In the genomic region with DNA sequence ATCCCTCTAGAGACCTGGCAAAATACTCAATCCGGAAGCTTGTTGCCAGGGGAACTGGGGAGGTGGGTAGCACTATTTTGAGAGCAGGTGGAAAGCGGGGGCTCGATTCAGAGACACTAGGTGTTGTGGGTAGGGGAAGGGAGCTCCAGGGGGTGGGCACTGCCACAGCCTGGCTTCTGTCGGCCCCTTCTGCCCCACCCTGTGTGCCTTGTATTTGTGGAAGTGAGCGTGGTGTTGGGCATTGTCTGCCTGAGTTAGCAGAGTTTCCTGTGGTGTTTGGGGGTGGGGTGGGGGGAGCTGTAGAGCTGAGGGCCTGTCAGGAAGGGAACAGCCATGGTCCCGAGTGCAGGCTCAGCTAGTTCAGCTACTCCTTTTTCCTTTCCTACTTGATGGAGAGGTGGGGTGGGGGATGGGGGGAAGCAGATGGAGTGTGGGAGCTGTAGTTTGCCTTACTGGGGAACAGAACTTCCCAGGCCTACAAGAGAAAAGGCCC, we compare ENCODE assay signal across 8 mouse cellular contexts. TPM values are rescaled to one million over a fixed set of nuclear protein-coding genes. Genes with fewer than 3 reads are reported as not detected.
DNase-seq lines count a peak whose midpoint lies in the region; ATAC-seq and TF ChIP-seq lines count a peak whose summit lies in the region.

No protein-coding gene starts in this region.

- no peak for DNase-seq in frontal cortex, postnatal 14 days (ENCODE audit: low spot score in 2 of 2)
- no peak for DNase-seq in ES-E14 (ENCODE audit: low read depth, low spot score)
- DNase-seq in heart, postnatal 25 days (ENCODE audit: low spot score): peak; percentile 40
- peak; percentile 59 for DNase-seq in lung, postnatal 0 days (ENCODE audit: low spot score)
- DNase-seq in spleen, postnatal 36 days (ENCODE audit: low spot score in 2 of 2): no peak
- DNase-seq in thymus, adult 18-20 months: no peak
- DNase-seq in midbrain, embryonic 10.5 days (ENCODE audit: low spot score): no peak

- intact Hi-C loops in heart, postnatal 25 days (cut with DNase I): no loop called here

- peak; percentile 23 for ATAC-seq in frontal cortex, adult (ENCODE audit: low TSS enrichment)
- ATAC-seq in lung, postnatal 0 days: peak; percentile 76

- peaks cover 67% of the 10 kb centered on the region for H3K36me3 ChIP-seq in ES-E14 (ENCODE audit: control insufficient read depth, insufficient read depth, low read length, poor library complexity, severe bottlenecking)
- peaks cover 51% of the 10 kb centered on the region for H3K36me3 ChIP-seq in lung, postnatal 0 days (ENCODE audit: insufficient read depth, low read length)
- peaks cover 96% of the 10 kb centered on the region for H3K36me3 ChIP-seq in midbrain, embryonic 10.5 days

- in situ Hi-C loops in ES-E14 (cut with MboI; ENCODE audit: low sequenced_read_pairs in 2 of 2, unreplicated experiment in 2 of 2): no loop called here

- H3K9me3 ChIP-seq in ES-E14 (ENCODE audit: control insufficient read depth, insufficient read depth, low read depth, low read length): no peaks in the 10 kb centered on the region
- no peaks in the 10 kb centered on the region for H3K9me3 ChIP-seq in lung, postnatal 0 days (ENCODE audit: low read length)
- H3K9me3 ChIP-seq in midbrain, embryonic 10.5 days (replicated peaks): no peaks in the 10 kb centered on the region

- peak overlapping the region; percentile 16 for H3K27ac ChIP-seq in ES-E14 (ENCODE audit: insufficient read depth, low read depth, low read length, poor library complexity, severe bottlenecking)
- peak overlapping the region; percentile 74 for H3K27ac ChIP-seq in lung, postnatal 0 days (ENCODE audit: low read length)
- H3K27ac ChIP-seq in midbrain, embryonic 10.5 days (replicated peaks): no peak overlapping the region

- no peak overlapping the region for H3K4me3 ChIP-seq in ES-E14 (ENCODE audit: insufficient read depth in 1 of 2, low read depth in 1 of 2, low read length in 2 of 2, poor library complexity in 1 of 2, severe bottlenecking in 1 of 2)
- no peak overlapping the region for H3K4me3 ChIP-seq in lung, postnatal 0 days (ENCODE audit: low read depth, low read length)
- H3K4me3 ChIP-seq in midbrain, embryonic 10.5 days: no peak overlapping the region

- no peak for TF ChIP-seq CTCF in lung, postnatal 0 days (IDR thresholded peaks at IDR 0.05)

- H3K4me1 ChIP-seq in ES-E14 (ENCODE audit: control insufficient read depth in 2 of 2, insufficient read depth in 2 of 2, low read length in 2 of 2, poor library complexity in 1 of 2): peaks cover 4 to 39% of the 10 kb centered on the region in 2 experiments; a peak in 3 of 4 replicates
- peaks cover 23% of the 10 kb centered on the region; the same call in 1 of the 2 replicates for H3K4me1 ChIP-seq in lung, postnatal 0 days (ENCODE audit: insufficient read depth, low read depth, low read length)
- H3K4me1 ChIP-seq in midbrain, embryonic 10.5 days: peaks cover 44% of the 10 kb centered on the region

- WGBS in lung, postnatal 0 days: 43% methylated on average over 5 of the region's 6 CpGs
- WGBS in midbrain, embryonic 10.5 days: 66% methylated on average over 6 of the region's 6 CpGs

- H3K9ac ChIP-seq in ES-E14 (ENCODE audit: insufficient read depth, low read depth, low read length, poor library complexity, severe bottlenecking): no peak overlapping the region
- no peak overlapping the region for H3K9ac ChIP-seq in lung, postnatal 0 days (replicated peaks; ENCODE audit: low read depth)

- peak; percentile 72 for TF ChIP-seq EP300 in lung, postnatal 0 days (IDR thresholded peaks at IDR 0.05)

- no peaks in the 10 kb centered on the region for H3K27me3 ChIP-seq in lung, postnatal 0 days (replicated peaks; ENCODE audit: insufficient read depth, low read length)
- no peaks in the 10 kb centered on the region for H3K27me3 ChIP-seq in midbrain, embryonic 10.5 days (ENCODE audit: low read depth, poor library complexity, severe bottlenecking)

- no peak overlapping the region for H3K4me2 ChIP-seq in lung, postnatal 0 days (replicated peaks; ENCODE audit: low read depth, low read length)

TF ChIP-seq in ES-E14, 5 proteins besides CTCF, POLR2A, EP300 and RAD21:
- TF ChIP-seq ZNF384 (IDR thresholded peaks at IDR 0.05; ENCODE audit: low read depth, low read length): no peak
- TF ChIP-seq HCFC1 (IDR thresholded peaks at IDR 0.05; ENCODE audit: borderline replicate concordance, insufficient read depth, low read length): no peak
- TF ChIP-seq ZC3H11A (IDR thresholded peaks at IDR 0.05; ENCODE audit: borderline replicate concordance, low read depth, low read length): no peak
- TF ChIP-seq CHD2 (IDR thresholded peaks at IDR 0.05; ENCODE audit: low read depth, low read length): no peak
- no peak for TF ChIP-seq MAFK (IDR thresholded peaks at IDR 0.05; ENCODE audit: insufficient read depth, low read depth, low read length)

RNA-seq across cellular contexts. Expression of gene Rxfp4, which starts 22.0 kb away (rescaled TPM):
- not detected in 2 replicates for total RNA-seq in ES-E14 (2012; rRNA removed)
- total RNA-seq in heart, postnatal 25 days (2021): not detected
- polyA plus RNA-seq in lung, postnatal 0 days (2015; fragmentation: Nextera tagmentation; extraction: Ambion mirVana): 0.61 and 0.92 TPM in 2 replicates
- polyA plus RNA-seq in midbrain, embryonic 10.5 days (2016; fragmentation: Nextera tagmentation; extraction: Ambion mirVana): not detected in 2 replicates

RNA-seq across cellular contexts. Expression of gene Arhgef2, which starts 25.1 kb away (rescaled TPM):
- 50.8 and 80.0 TPM in 2 replicates for total RNA-seq in ES-E14 (2012; rRNA removed)
- total RNA-seq in heart, postnatal 25 days (2021): 10 to 100 TPM; 42.6 to 51.8 TPM
- 170 and 229 TPM in 2 replicates for polyA plus RNA-seq in lung, postnatal 0 days (2015; fragmentation: Nextera tagmentation; extraction: Ambion mirVana)
- 82.2 and 106 TPM in 2 replicates for polyA plus RNA-seq in midbrain, embryonic 10.5 days (2016; fragmentation: Nextera tagmentation; extraction: Ambion mirVana)

RNA-seq across cellular contexts. Expression of gene Khdc4, which starts 54.7 kb away (rescaled TPM):
- 85.5 and 112 TPM in 2 replicates for total RNA-seq in ES-E14 (2012; rRNA removed)
- 10 to 100 TPM; 27.1 to 28.8 TPM for total RNA-seq in heart, postnatal 25 days (2021)
- 42.3 and 49.4 TPM in 2 replicates for polyA plus RNA-seq in lung, postnatal 0 days (2015; fragmentation: Nextera tagmentation; extraction: Ambion mirVana)
- 95.5 and 102 TPM in 2 replicates for polyA plus RNA-seq in midbrain, embryonic 10.5 days (2016; fragmentation: Nextera tagmentation; extraction: Ambion mirVana)

RNA-seq across cellular contexts. Expression of gene Ssr2, which starts 55.2 kb away (rescaled TPM):
- total RNA-seq in ES-E14 (2012; rRNA removed): 827 and 1,221 TPM in 2 replicates
- 10 to 100 TPM; 80.7 to 93.3 TPM for total RNA-seq in heart, postnatal 25 days (2021)
- 306 and 384 TPM in 2 replicates for polyA plus RNA-seq in lung, postnatal 0 days (2015; fragmentation: Nextera tagmentation; extraction: Ambion mirVana)
- polyA plus RNA-seq in midbrain, embryonic 10.5 days (2016; fragmentation: Nextera tagmentation; extraction: Ambion mirVana): 201 and 207 TPM in 2 replicates

Comparison
In these comparisons a context has a peak if more than half of its experiments do, and no peak if none do; other contexts are left out.
1. DNase-seq: peak in heart, postnatal 25 days (single experiment) and lung, postnatal 0 days (single experiment); none in frontal cortex, postnatal 14 days (0 of 2), ES-E14 (single experiment), spleen, postnatal 36 days (0 of 2), thymus, adult 18-20 months (0 of 2) and midbrain, embryonic 10.5 days (single experiment).